Mouse (Mus musculus): ENCODE results near the gene Zfp1.

Zfp1 gene

GRCm38 (mm10) chr8:111714295-111714694, 71.1 kb downstream of the Zfp1 start:
- no peak for DNase-seq

GRCm38 (mm10) chr8:111715514-111715913, 72.3 kb downstream of the Zfp1 start:
- DNase-seq, result peak; percentile 44

GRCm38 (mm10) chr8:111716603-111717487, 73.6 kb downstream of the Zfp1 start:
- peak; percentile 64 for DNase-seq

- DNase-seq, result no peak
These were observed 74.2 kb downstream of the Zfp1 start for GRCm38 (mm10) chr8:111717488-111717792.

- DNase-seq, result peak; percentile 60
These were observed 74.7 kb downstream of the Zfp1 start for GRCm38 (mm10) chr8:111717866-111718265.

- peak; percentile 47 for DNase-seq
These were observed 75.7 kb downstream of the Zfp1 start for GRCm38 (mm10) chr8:111718937-111719336.

GRCm38 (mm10) chr8:111720115-111720544, 76.9 kb downstream of the Zfp1 start:
- DNase-seq, result no peak

All from kidney, postnatal 10 days (tissue).